Mouse (Mus musculus): ENCODE results near the gene Uap1. TPM values are rescaled to one million over a fixed set of nuclear protein-coding genes. Genes with fewer than 3 reads are reported as not detected.

Gene Uap1
- polyA plus RNA-seq (2015; fragmentation: Nextera tagmentation; extraction: Ambion mirVana), result 65.0 and 65.4 TPM in 2 replicates

DNA sequence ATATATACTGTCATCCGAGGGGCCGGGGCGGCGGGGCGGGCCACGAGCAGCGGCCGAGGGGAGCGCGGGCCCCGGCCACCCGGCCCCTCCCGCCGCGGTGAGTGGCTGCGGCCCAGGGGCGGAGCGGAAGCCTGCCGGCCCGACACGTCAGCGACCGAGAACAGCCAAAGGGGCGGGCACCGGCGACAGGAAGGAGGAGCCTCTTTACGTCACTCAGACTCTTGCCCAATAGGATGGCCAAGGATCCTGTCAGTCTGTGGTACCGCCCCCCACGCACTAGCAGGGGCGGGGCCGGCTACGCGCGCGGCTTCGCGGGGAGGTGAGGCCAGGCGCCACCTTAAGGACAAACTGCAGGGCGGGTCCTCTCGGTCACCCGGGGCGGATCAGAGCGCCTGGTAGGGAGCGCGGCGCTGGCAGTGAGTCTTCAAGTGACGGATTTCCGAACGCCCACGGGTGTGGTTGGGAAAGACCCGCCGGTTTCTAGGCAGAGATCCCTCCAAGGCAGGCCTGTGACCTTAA, at the start of gene Uap1:
Gene Uap1, minus strand, starts transcription at position 144 of the 519 bp plus-strand sequence.
- H3K4me1 ChIP-seq (ENCODE audit: control insufficient read depth, insufficient read depth, low read depth, low read length), result peaks cover 11% of the 10 kb centered on the region
- no peaks in the 10 kb centered on the region for H3K9me3 ChIP-seq (ENCODE audit: control insufficient read depth, low read length)
- H3K4me3 ChIP-seq (ENCODE audit: low read length), result peak within 1 kb of the TSS; percentile 92
- no peaks in the 10 kb centered on the region for H3K27me3 ChIP-seq (replicated peaks; ENCODE audit: control insufficient read depth, insufficient read depth, low read length)
- H3K4me2 ChIP-seq (ENCODE audit: low read length), result peak within 1 kb of the TSS; percentile 79
- WGBS, result under 1% methylated on average over 46 of the region's 52 CpGs
- H3K36me3 ChIP-seq (ENCODE audit: control insufficient read depth, insufficient read depth, low read length), result no peaks in the 10 kb centered on the region
- peak within 1 kb of the TSS; percentile 93 for H3K9ac ChIP-seq (ENCODE audit: low read depth, low read length)
- peak within 1 kb of the TSS; percentile 92 for H3K27ac ChIP-seq (ENCODE audit: low read depth, low read length)
- ATAC-seq, result peak; percentile 100

DNA sequence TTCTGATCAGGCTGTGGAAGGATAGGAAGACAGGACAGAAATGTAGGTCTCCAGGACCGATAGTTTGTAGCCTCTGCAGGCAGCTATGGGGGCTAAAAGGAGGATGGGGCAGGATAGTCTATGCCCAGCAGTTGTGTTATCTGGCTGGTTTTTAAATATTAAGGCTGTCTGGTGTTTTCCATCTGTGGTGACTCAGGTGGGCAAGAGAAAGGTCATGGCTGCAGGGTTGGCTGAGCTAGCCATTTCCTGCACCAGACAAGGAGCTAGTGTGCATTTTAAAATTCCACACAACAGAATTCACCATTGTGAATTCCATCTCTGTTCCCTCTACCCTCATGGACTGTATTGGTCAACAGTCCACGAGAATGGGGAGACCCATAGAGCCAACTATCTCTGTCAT, 48.5 kb upstream of the Uap1 start:
- no peak overlapping the region for H3K27ac ChIP-seq (ENCODE audit: low read depth, low read length)
- no peaks in the 10 kb centered on the region for H3K4me1 ChIP-seq (ENCODE audit: control insufficient read depth, insufficient read depth, low read depth, low read length)
- 83% methylated on average over 2 of the region's 2 CpGs for WGBS
- H3K36me3 ChIP-seq (ENCODE audit: control insufficient read depth, insufficient read depth, low read length), result no peaks in the 10 kb centered on the region
- H3K9me3 ChIP-seq (ENCODE audit: control insufficient read depth, low read length), result no peaks in the 10 kb centered on the region
- H3K4me3 ChIP-seq (ENCODE audit: low read length), result no peak overlapping the region
- H3K27me3 ChIP-seq (replicated peaks; ENCODE audit: control insufficient read depth, insufficient read depth, low read length), result no peaks in the 10 kb centered on the region
- ATAC-seq, result no peak
- no peak overlapping the region for H3K4me2 ChIP-seq (ENCODE audit: low read length)
- H3K9ac ChIP-seq (ENCODE audit: low read depth, low read length), result no peak overlapping the region

DNA sequence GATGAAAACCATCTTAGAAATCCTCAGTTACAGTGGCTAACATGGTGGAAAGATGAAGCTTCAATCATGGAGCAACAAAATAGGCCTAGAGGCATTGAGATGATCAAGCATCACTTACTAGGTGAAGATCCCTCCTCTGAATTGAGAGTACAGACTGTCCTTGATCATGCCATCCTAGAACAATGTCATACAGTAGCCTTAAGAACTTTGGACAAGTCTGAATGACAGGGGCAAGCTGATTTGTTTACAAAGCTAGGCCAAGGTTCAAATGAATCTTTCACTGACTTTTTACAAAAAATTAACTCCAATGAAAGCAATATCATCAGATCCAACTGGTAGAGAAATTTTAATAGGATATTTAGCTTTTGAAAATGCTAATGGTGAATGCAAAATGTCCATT, 45.6 kb upstream of the Uap1 start:
- Histone ChIP-seq H3K4me3 (ENCODE audit: low read length) (no peak overlapping the region), H3K9me3 (ENCODE audit: control insufficient read depth, low read length) (no peaks in the 10 kb centered on the region), H3K4me1 (ENCODE audit: control insufficient read depth, insufficient read depth, low read depth, low read length) (0 out of 2 replicates have a peak, but pooled peaks cover 3% of the 10 kb centered on the region), H3K36me3 (ENCODE audit: control insufficient read depth, insufficient read depth, low read length) (no peaks in the 10 kb centered on the region), H3K4me2 (ENCODE audit: low read length) (no peak overlapping the region), H3K27ac (ENCODE audit: low read depth, low read length) (no peak overlapping the region), H3K9ac (ENCODE audit: low read depth, low read length) (no peak overlapping the region), H3K27me3 (replicated peaks; ENCODE audit: control insufficient read depth, insufficient read depth, low read length) (peaks cover 3% of the 10 kb centered on the region)
- no peak for ATAC-seq

DNA sequence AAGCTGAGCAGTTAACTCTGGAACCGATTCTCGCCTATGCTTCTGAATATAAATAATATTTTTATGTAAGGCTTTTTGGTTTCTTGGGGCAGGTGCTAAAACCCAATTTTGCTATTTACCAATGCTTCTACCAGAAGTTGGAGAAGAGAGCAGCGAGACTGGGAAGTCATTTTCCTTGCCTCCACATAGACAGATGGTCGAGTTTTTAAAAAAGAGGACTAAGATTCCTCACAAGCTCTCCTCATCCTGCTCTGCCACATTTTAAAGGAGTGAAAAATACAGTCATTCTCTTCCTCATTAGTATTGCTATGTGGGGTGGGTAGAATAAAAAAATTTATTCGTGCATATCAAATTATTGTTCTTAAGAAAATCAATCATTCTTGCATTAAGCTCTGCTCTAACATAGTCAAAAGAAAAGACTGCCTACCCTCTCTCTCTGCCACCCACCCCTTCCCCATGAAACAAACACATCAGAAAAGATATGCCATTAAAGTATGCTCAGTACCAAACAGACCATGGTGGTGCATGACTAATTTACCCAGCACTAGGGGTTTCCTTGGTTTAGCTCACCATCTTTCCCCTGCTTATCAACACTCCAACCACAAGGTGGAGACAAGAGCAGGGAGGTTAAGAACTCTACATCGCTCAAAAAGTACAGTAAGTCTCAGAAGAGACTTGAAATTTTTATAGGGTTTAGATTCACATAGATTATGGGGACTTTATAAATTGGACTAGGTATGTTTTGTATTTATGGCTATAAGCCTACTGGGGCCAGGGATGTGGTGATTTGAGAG, 43.5 kb upstream of the Uap1 start:
- H3K4me2 ChIP-seq (ENCODE audit: low read length), result no peak overlapping the region
- no peak overlapping the region for H3K27ac ChIP-seq (ENCODE audit: low read depth, low read length)
- peaks cover 3% of the 10 kb centered on the region for H3K27me3 ChIP-seq (replicated peaks; ENCODE audit: control insufficient read depth, insufficient read depth, low read length)
- H3K36me3 ChIP-seq (ENCODE audit: control insufficient read depth, insufficient read depth, low read length), result no peaks in the 10 kb centered on the region
- 81% methylated on average over 6 of the region's 6 CpGs for WGBS
- no peak overlapping the region for H3K4me3 ChIP-seq (ENCODE audit: low read length)
- H3K4me1 ChIP-seq (ENCODE audit: control insufficient read depth, insufficient read depth, low read depth, low read length), result peaks cover 10% of the 10 kb centered on the region
- H3K9me3 ChIP-seq (ENCODE audit: control insufficient read depth, low read length), result no peaks in the 10 kb centered on the region
- no peak overlapping the region for H3K9ac ChIP-seq (ENCODE audit: low read depth, low read length)
- ATAC-seq, result no peak

DNA sequence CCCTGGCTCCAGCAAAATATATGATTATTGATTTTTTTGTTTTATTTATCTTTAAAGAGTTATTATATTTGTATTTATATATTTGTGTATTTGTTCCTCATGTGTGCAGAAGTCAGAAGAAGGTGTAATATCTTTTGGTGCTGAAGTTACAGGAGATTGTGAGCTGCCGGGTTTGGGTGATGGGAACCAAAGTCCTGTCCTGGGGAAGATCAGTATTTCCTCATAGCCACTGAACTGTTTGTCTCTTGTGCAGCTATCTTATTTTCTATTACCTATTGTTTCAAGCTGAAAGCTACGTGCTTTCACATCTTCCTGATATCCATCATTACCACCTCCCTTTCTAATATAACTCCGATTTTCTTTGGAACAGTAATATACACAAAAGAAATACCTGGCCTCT, 40.8 kb upstream of the Uap1 start:
- H3K27me3 ChIP-seq (replicated peaks; ENCODE audit: control insufficient read depth, insufficient read depth, low read length), result peaks cover 3% of the 10 kb centered on the region
- peak overlapping the region; percentile 58 for H3K4me3 ChIP-seq (ENCODE audit: low read length)
- peaks cover 11% of the 10 kb centered on the region for H3K4me1 ChIP-seq (ENCODE audit: control insufficient read depth, insufficient read depth, low read depth, low read length)
- peak; percentile 5; the same call in 1 of the 2 replicates for ATAC-seq
- H3K4me2 ChIP-seq (ENCODE audit: low read length), result peak overlapping the region; percentile 55
- WGBS, result 75% methylated on average over 3 of the region's 3 CpGs
- peaks cover 8% of the 10 kb centered on the region for H3K36me3 ChIP-seq (ENCODE audit: control insufficient read depth, insufficient read depth, low read length)
- no peak overlapping the region for H3K27ac ChIP-seq (ENCODE audit: low read depth, low read length)
- no peaks in the 10 kb centered on the region for H3K9me3 ChIP-seq (ENCODE audit: control insufficient read depth, low read length)
- H3K9ac ChIP-seq (ENCODE audit: low read depth, low read length), result no peak overlapping the region

DNA sequence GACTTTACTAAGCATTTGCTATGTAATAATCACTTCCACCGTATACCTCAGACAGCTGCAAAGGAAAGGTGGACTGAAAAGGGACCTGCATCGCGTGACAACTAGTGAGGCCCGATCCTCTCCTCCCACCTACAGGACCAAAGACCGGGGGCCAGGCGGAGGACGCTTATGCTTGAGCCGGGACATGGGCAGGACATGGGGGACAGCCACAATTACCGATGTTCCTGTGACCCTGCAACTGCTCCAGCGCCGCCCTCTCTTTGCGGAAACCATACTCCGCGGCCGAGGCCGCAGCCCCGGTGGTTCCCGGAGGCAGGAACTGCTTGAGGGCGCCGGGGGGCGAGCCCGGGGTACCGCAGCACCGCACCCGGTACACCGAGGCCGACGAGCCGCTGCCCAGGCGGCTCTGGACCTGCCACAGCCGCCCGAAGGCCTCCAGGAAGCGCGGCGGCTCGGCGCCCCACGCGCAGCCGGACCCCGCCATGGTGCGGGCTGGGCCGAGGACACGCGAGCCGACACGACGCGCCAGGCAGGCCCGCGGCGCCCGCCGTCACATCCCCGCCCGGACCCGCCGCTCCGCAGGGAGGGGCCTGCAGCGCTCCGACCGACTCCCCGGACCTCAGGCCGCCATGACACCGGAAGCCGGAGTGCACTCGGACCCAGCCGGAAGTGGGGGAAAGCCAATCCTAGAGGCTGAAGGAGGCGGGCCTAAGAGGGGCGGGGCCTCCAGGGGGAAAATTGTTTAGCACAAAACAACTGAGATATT, 40.2 kb upstream of the Uap1 start, which contains the start of gene Uhmk1:
Gene Uhmk1, minus strand, starts transcription at position 641 of the 766 bp plus-strand sequence.
- WGBS, result under 1% methylated on average over 60 of the region's 70 CpGs

DNA sequence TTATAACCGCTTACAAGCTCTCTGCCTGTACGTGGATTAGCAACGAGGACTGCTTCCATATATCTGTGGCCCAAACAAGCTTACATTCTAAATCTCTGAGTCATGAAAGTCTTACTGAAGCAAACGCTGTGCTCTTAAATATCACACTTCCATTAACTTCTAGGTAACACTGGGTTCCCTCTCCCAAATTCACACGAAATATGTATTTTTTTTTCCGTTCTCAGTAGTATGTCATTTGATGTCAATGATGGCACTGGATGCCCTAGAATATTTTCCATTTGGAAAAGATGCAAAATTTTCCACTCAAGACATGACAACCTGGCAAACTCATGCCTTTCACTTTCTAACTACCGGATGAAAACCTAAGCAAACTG, 39.6 kb upstream of the Uap1 start:
- H3K9ac ChIP-seq (ENCODE audit: low read depth, low read length), result peak overlapping the region; percentile 82
- peaks cover 11% of the 10 kb centered on the region for H3K4me1 ChIP-seq (ENCODE audit: control insufficient read depth, insufficient read depth, low read depth, low read length)
- peak overlapping the region; percentile 58 for H3K4me3 ChIP-seq (ENCODE audit: low read length)
- H3K27ac ChIP-seq (ENCODE audit: low read depth, low read length), result no peak overlapping the region
- no peak for ATAC-seq
- H3K9me3 ChIP-seq (ENCODE audit: control insufficient read depth, low read length), result no peaks in the 10 kb centered on the region
- peak overlapping the region; percentile 79 for H3K4me2 ChIP-seq (ENCODE audit: low read length)
- 41% methylated on average over 7 of the region's 7 CpGs for WGBS
- peaks cover 8% of the 10 kb centered on the region for H3K36me3 ChIP-seq (ENCODE audit: control insufficient read depth, insufficient read depth, low read length)
- H3K27me3 ChIP-seq (replicated peaks; ENCODE audit: control insufficient read depth, insufficient read depth, low read length), result peaks cover 3% of the 10 kb centered on the region

More for the DNA sequence above, 40.2 kb upstream of the Uap1 start, which contains the start of gene Uhmk1:
- Histone ChIP-seq H3K4me3 (ENCODE audit: low read length) (peak within 1 kb of the TSS; percentile 58), H3K9ac (ENCODE audit: low read depth, low read length) (peak within 1 kb of the TSS; percentile 82), H3K27ac (ENCODE audit: low read depth, low read length) (peak within 1 kb of the TSS; percentile 79), H3K4me2 (ENCODE audit: low read length) (peak within 1 kb of the TSS; percentile 79), H3K9me3 (ENCODE audit: control insufficient read depth, low read length) (no peaks in the 10 kb centered on the region), H3K4me1 (ENCODE audit: control insufficient read depth, insufficient read depth, low read depth, low read length) (peaks cover 11% of the 10 kb centered on the region), H3K36me3 (ENCODE audit: control insufficient read depth, insufficient read depth, low read length) (peaks cover 8% of the 10 kb centered on the region), H3K27me3 (replicated peaks; ENCODE audit: control insufficient read depth, insufficient read depth, low read length) (peaks cover 3% of the 10 kb centered on the region)
- ATAC-seq, result peak; percentile 99

DNA sequence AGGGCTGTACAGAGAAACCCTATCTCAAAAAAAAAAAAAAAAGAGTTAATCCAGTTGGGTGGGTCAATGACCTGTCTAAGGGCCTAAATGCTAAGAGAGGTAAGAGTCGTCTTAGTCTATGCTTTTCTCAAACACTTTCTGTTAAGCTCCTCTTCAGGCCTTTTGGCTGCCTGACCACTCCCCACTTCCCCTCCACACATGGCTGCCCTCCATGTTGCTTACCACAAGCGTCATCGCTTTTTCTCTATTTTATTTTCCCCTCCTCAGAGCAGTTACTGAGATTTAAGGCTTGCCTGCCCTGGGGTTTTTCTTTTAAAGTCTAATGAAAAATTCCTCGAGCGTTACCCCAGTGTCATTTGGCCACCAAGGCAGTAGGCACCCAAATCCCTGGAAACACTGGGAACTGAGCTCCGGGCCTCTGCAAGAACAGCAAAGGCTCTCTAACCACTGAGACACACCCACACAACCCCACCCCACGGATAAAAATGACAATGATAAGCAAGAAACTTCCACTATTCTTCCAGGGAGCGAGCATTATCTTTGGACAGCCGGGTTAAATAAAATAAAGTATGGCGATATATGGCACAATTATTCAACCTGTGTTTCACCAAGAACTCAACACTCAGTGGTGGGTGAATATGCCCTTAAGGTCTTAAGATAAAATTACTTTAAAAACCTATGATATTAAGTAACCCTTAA, 38.6 kb upstream of the Uap1 start:
- no peak overlapping the region for H3K27ac ChIP-seq (ENCODE audit: low read depth, low read length)
- H3K4me2 ChIP-seq (ENCODE audit: low read length), result no peak overlapping the region; the same call in 1 of the 2 replicates
- H3K9ac ChIP-seq (ENCODE audit: low read depth, low read length), result no peak overlapping the region
- peaks cover 11% of the 10 kb centered on the region for H3K36me3 ChIP-seq (ENCODE audit: control insufficient read depth, insufficient read depth, low read length)
- peaks cover 11% of the 10 kb centered on the region for H3K4me1 ChIP-seq (ENCODE audit: control insufficient read depth, insufficient read depth, low read depth, low read length)
- no peak for ATAC-seq
- no peaks in the 10 kb centered on the region for H3K9me3 ChIP-seq (ENCODE audit: control insufficient read depth, low read length)
- H3K4me3 ChIP-seq (ENCODE audit: low read length), result no peak overlapping the region
- H3K27me3 ChIP-seq (replicated peaks; ENCODE audit: control insufficient read depth, insufficient read depth, low read length), result peaks cover 3% of the 10 kb centered on the region
- WGBS, result 92% methylated on average over 10 of the region's 10 CpGs

Measured in hindbrain, embryonic 16.5 days (tissue).